Mouse (Mus musculus): ENCODE measurements around the gene Slit1. TPM values are rescaled to one million over a fixed set of nuclear protein-coding genes. Genes with fewer than 3 reads are reported as not detected.

Gene Slit1
- polyA plus RNA-seq, 1 experiment from 2014 or later, result 1.1 TPM

GRCm38 (mm10) chr19:41697111-41697806 is 46.2 kb downstream of the Slit1 start:
- no peak overlapping the region for H3K4me3 ChIP-seq
- peaks cover 49% of the 10 kb centered on the region for H3K27me3 ChIP-seq (ENCODE audit: low read depth, poor library complexity, severe bottlenecking)
- no peak for DNase-seq (ENCODE audit: low spot score)
- WGBS, result 49% methylated on average over 9 of the region's 9 CpGs
- no peak overlapping the region for H3K27ac ChIP-seq
- H3K9me3 ChIP-seq (replicated peaks), result no peaks in the 10 kb centered on the region
- H3K4me1 ChIP-seq, result peaks cover 40% of the 10 kb centered on the region
- H3K36me3 ChIP-seq, result no peaks in the 10 kb centered on the region

GRCm38 (mm10) chr19:41696443-41696842 is 47.0 kb downstream of the Slit1 start:
- Histone ChIP-seq H3K27ac (no peak overlapping the region), H3K9me3 (replicated peaks) (no peaks in the 10 kb centered on the region), H3K4me3 (no peak overlapping the region), H3K27me3 (ENCODE audit: low read depth, poor library complexity, severe bottlenecking) (peaks cover 49% of the 10 kb centered on the region), H3K36me3 (no peaks in the 10 kb centered on the region), H3K4me1 (peaks cover 40% of the 10 kb centered on the region)
- DNase-seq (ENCODE audit: low spot score), result no peak
- WGBS, result 84% methylated on average over 9 of the region's 9 CpGs

- no peak overlapping the region for H3K27ac ChIP-seq
- H3K9me3 ChIP-seq (replicated peaks), result no peaks in the 10 kb centered on the region
- H3K4me3 ChIP-seq, result no peak overlapping the region
- H3K36me3 ChIP-seq, result no peaks in the 10 kb centered on the region
- peaks cover 47% of the 10 kb centered on the region for H3K27me3 ChIP-seq (ENCODE audit: low read depth, poor library complexity, severe bottlenecking)
- DNase-seq (ENCODE audit: low spot score), result no peak
- WGBS, result 86% methylated on average over 6 of the region's 6 CpGs
- H3K4me1 ChIP-seq, result peaks cover 43% of the 10 kb centered on the region
These were observed 48.4 kb downstream of the Slit1 start for GRCm38 (mm10) chr19:41695046-41695445.

GRCm38 (mm10) chr19:41694610-41695009 is 48.9 kb downstream of the Slit1 start:
- Histone ChIP-seq H3K4me3 (no peak overlapping the region), H3K27me3 (ENCODE audit: low read depth, poor library complexity, severe bottlenecking) (peaks cover 49% of the 10 kb centered on the region), H3K27ac (no peak overlapping the region), H3K36me3 (no peaks in the 10 kb centered on the region), H3K4me1 (peaks cover 48% of the 10 kb centered on the region), H3K9me3 (replicated peaks) (no peaks in the 10 kb centered on the region)
- WGBS, result 76% methylated on average over 9 of the region's 9 CpGs
- DNase-seq (ENCODE audit: low spot score), result no peak

DNA sequence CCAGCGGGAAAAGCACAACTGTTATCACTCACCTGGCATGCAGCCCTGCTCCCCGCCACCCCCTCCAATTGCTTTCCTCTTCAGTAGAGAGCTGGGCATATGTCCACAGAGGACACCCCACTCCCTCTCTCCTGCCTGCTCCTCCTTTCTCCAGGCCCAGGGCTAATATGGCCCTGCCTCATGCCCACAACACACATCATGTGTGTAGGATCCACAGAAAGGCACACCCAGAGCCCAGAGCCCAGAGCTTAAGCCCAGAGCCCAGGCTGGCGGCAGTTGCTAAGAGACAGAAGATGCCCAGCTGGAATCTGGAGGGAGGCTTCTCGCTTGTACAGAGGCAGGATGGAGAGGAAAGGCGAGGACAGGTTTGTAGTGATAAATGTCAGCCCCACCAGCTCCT is 49.7 kb downstream of the Slit1 start:
- no peak overlapping the region for H3K4me3 ChIP-seq
- H3K27ac ChIP-seq, result no peak overlapping the region
- H3K4me1 ChIP-seq, result peaks cover 41% of the 10 kb centered on the region
- no peaks in the 10 kb centered on the region for H3K36me3 ChIP-seq
- no peak for DNase-seq (ENCODE audit: low spot score)
- no peaks in the 10 kb centered on the region for H3K9me3 ChIP-seq (replicated peaks)
- peaks cover 48% of the 10 kb centered on the region for H3K27me3 ChIP-seq (ENCODE audit: low read depth, poor library complexity, severe bottlenecking)
- 39% methylated on average over 5 of the region's 5 CpGs for WGBS

GRCm38 (mm10) chr19:41690064-41690463 is 53.4 kb downstream of the Slit1 start:
- no peak for DNase-seq (ENCODE audit: low spot score)
- no peaks in the 10 kb centered on the region for H3K9me3 ChIP-seq (replicated peaks)
- H3K27ac ChIP-seq, result no peak overlapping the region
- H3K27me3 ChIP-seq (ENCODE audit: low read depth, poor library complexity, severe bottlenecking), result peaks cover 44% of the 10 kb centered on the region
- peaks cover 26% of the 10 kb centered on the region for H3K4me1 ChIP-seq
- 73% methylated on average over 10 of the region's 10 CpGs for WGBS
- no peak overlapping the region for H3K4me3 ChIP-seq
- no peaks in the 10 kb centered on the region for H3K36me3 ChIP-seq

DNA sequence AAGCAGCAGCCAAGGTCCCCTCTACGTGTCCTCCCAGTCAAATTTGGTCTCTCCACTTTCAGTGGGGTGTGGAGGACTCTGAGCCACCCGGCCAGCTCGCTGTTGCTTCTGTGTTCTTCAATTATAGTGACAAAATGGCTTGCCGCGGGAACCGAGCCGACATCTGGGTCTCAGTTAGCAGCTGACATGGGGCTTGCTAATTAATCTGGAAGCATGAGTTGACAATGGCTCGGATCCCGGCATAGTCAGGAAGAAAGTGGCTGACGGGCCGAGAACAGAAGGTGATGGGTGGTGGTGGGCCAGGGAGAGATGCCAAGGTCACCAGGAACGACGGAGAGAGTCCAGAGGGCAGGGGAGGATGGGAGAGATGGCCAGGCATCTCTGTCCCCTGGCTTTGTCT is 55.2 kb downstream of the Slit1 start:
- Histone ChIP-seq H3K4me3 (no peak overlapping the region), H3K9me3 (replicated peaks) (no peaks in the 10 kb centered on the region), H3K36me3 (no peaks in the 10 kb centered on the region), H3K4me1 (peaks cover 17% of the 10 kb centered on the region), H3K27me3 (ENCODE audit: low read depth, poor library complexity, severe bottlenecking) (peaks cover 35% of the 10 kb centered on the region), H3K27ac (no peak overlapping the region)
- 60% methylated on average over 13 of the region's 13 CpGs for WGBS
- no peak for DNase-seq (ENCODE audit: low spot score)

DNA sequence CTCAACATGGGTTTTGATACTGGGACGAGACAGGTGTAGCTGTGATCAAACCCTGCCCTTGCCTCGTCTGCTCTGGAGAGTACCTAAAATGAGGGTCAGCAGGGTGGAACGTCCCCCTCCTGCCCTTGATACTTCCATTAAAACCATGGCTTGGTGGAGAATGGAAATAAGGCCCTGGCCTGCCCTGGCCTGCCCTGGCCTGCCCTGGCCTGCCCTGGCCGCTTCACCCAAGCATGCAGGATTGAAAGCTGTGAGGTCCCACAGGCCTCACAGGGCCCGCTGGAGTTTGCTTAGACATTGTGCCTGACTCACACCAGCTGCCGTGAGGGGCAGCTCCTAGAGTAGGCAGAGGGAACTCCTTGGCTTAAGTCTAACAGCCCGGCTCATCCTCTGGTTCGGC is 55.6 kb downstream of the Slit1 start:
- WGBS, result 80% methylated on average over 8 of the region's 8 CpGs
- H3K9me3 ChIP-seq (replicated peaks), result no peaks in the 10 kb centered on the region

GRCm38 (mm10) chr19:41686194-41686593 is 57.3 kb downstream of the Slit1 start:
- peaks cover 31% of the 10 kb centered on the region for H3K27me3 ChIP-seq (ENCODE audit: low read depth, poor library complexity, severe bottlenecking)
- no peak overlapping the region for H3K4me3 ChIP-seq
- H3K36me3 ChIP-seq, result no peaks in the 10 kb centered on the region
- no peak for DNase-seq (ENCODE audit: low spot score)
- WGBS, result 87% methylated on average over 2 of the region's 2 CpGs
- no peaks in the 10 kb centered on the region for H3K9me3 ChIP-seq (replicated peaks)
- no peak overlapping the region for H3K27ac ChIP-seq
- H3K4me1 ChIP-seq, result peaks cover 17% of the 10 kb centered on the region

More for the DNA sequence above, 55.6 kb downstream of the Slit1 start:
- DNase-seq (ENCODE audit: low spot score), result no peak
- H3K4me3 ChIP-seq, result no peak overlapping the region
- H3K27ac ChIP-seq, result no peak overlapping the region
- no peaks in the 10 kb centered on the region for H3K36me3 ChIP-seq
- peaks cover 31% of the 10 kb centered on the region for H3K27me3 ChIP-seq (ENCODE audit: low read depth, poor library complexity, severe bottlenecking)
- peaks cover 17% of the 10 kb centered on the region for H3K4me1 ChIP-seq

DNA sequence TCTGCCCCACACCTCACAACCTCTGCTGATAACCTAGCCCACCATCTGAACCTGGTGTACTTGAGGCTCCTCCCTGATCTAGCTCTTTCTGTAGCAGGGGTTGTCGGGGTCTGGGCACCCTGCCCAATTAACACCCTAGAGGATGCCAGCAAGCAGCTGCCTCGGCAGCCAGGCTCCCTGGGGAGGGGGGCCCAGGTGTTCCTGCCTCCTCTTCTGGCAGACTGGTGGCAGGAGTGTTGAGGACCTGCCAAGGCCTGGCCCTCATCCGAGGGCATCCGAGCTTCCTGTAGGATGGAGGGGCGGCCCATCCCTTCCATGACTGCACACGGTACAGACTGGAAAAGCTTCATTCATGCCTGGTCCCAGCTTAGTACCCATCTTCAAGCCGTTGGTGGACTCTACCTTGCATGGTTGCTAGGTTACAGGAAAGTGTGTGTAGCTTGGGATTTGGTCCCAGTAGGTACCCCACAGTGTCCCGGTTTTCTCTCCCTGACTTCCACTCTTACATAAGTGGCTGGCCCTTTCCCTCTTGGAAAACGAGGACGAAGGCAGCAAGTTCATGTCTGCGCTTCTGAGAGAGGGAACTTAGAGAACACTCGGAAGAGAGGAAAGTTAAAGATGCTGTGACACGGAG is 57.9 kb downstream of the Slit1 start:
- Histone ChIP-seq H3K4me3 (no peak overlapping the region), H3K4me1 (peaks cover 17% of the 10 kb centered on the region), H3K36me3 (no peaks in the 10 kb centered on the region), H3K9me3 (replicated peaks) (no peaks in the 10 kb centered on the region), H3K27ac (no peak overlapping the region), H3K27me3 (ENCODE audit: low read depth, poor library complexity, severe bottlenecking) (peaks cover 28% of the 10 kb centered on the region)
- WGBS, result 89% methylated on average over 13 of the region's 13 CpGs
- DNase-seq (ENCODE audit: low spot score), result no peak

GRCm38 (mm10) chr19:41684874-41685273 is 58.6 kb downstream of the Slit1 start:
- Histone ChIP-seq H3K27ac (no peak overlapping the region), H3K27me3 (ENCODE audit: low read depth, poor library complexity, severe bottlenecking) (peaks cover 31% of the 10 kb centered on the region), H3K9me3 (replicated peaks) (no peaks in the 10 kb centered on the region), H3K4me3 (no peak overlapping the region), H3K4me1 (peaks cover 12% of the 10 kb centered on the region), H3K36me3 (no peaks in the 10 kb centered on the region)
- DNase-seq (ENCODE audit: low spot score), result no peak
- WGBS, result 74% methylated on average over 1 of the region's 1 CpGs

GRCm38 (mm10) chr19:41683951-41684350 is 59.5 kb downstream of the Slit1 start:
- Histone ChIP-seq H3K9me3 (replicated peaks) (no peaks in the 10 kb centered on the region), H3K4me3 (no peak overlapping the region), H3K4me1 (peaks cover 13% of the 10 kb centered on the region), H3K36me3 (no peaks in the 10 kb centered on the region), H3K27ac (no peak overlapping the region), H3K27me3 (ENCODE audit: low read depth, poor library complexity, severe bottlenecking) (peaks cover 35% of the 10 kb centered on the region)
- DNase-seq (ENCODE audit: low spot score), result no peak
- 82% methylated on average over 1 of the region's 1 CpGs for WGBS

DNA sequence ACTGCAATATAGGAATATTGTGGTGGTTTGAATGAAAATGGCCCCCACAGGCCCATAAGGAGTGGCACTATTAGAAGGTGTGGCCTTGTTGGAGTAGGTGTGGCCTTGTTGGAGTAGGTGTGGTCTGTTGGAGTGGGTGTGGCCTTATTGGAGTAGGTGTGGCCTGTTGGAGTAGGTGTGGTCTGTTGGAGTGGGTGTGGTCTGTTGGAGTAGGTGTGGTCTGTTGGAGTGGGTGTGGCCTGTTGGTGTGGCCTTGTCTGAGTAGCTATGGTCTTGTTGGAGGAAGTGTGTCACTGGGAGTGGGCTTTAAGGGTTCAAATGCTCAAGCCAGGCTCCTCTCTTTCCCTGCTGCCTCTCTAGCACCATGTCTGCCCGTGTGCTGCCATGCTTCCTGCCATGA is 63.2 kb downstream of the Slit1 start:
- H3K9me3 ChIP-seq (replicated peaks), result no peaks in the 10 kb centered on the region
- no peak overlapping the region for H3K4me3 ChIP-seq
- H3K4me1 ChIP-seq, result peaks cover 34% of the 10 kb centered on the region
- no peaks in the 10 kb centered on the region for H3K36me3 ChIP-seq
- peaks cover 61% of the 10 kb centered on the region for H3K27me3 ChIP-seq (ENCODE audit: low read depth, poor library complexity, severe bottlenecking)
- no peak overlapping the region for H3K27ac ChIP-seq
- no peak for DNase-seq (ENCODE audit: low spot score)
- 83% methylated on average over 1 of the region's 1 CpGs for WGBS
